Mouse (Mus musculus) fat pad, adult 2 months (tissue): ENCODE results near the gene Olfr1408.

Source experiments
- DNase-seq: peaks from one replicate; pipeline ENCODE4 v3.0.0-alpha.2; 2011; ENCODE audit warnings: low read depth, low spot score; ENCODE audit errors: extremely low read depth

Olfr1408 gene

GRCm38 (mm10) chr1:173137274-173137673 lies at the start of gene Olfr1408:
TSS of gene Olfr1408 (minus strand) at chr1:173137374.
- no peak for DNase-seq

DNA sequence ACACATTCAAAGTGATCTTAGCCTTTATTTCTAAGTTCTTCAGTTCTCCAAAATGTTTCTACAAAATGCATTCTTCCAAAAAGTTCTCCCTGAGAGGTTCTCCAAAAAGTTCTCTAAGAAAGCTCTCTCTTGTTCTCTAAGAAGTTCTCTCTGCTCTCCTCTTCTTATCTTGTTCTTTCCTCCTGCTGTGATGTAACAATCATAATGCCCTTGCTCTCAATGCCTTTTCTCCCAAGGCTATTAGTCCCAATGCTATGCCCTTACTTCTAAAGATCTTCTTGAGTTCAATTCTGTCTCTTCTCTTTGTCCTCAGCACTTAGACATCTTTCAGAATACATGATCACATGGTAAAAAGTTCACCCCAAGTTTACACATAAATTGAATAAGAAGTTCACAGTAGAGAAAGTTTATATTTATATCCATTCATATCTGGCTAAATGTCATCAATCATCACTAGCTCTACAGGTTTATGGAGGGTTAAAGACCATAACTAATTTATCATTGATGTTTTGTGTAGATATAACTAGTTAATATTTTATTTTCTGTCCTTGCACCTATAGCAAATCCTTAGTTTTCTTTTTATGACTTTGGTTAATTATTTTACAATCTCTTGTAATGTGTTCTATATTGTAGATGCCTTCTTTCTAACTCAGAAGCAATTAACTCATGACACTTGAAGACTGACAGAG lies 37.1 kb upstream of the Olfr1408 start:
- DNase-seq, result no peak
